Mouse (Mus musculus) heart, embryonic 10.5 days (tissue): ENCODE results near the gene H3f3a. TPM values are rescaled to one million over a fixed set of nuclear protein-coding genes. Genes with fewer than 3 reads are reported as not detected.
"Not testable (repeated sequence)": the region's sequence is repeated elsewhere in the genome, so short reads cannot be mapped to it uniquely, and the experiment has no call there.

Experiments used
- DNase-seq: peaks from one replicate; pipeline ENCODE4 v3.0.0-alpha.2; 2017; ENCODE audit warnings: low spot score
- H3K27ac ChIP-seq: fragments of 300-500 bp; sonication (generic); 2 replicates; pipeline ENCODE4 v1.5.1; 2016; ENCODE audit warnings: mild to moderate bottlenecking
- H3K27me3 ChIP-seq: fragments of 300-500 bp; sonication (generic); 2 replicates; pipeline ENCODE4 v1.6.1; 2016; ENCODE audit warnings: mild to moderate bottlenecking; ENCODE audit not compliant: poor library complexity, insufficient read depth, severe bottlenecking
- H3K36me3 ChIP-seq: fragments of 300-500 bp; sonication (generic); 2 replicates; pipeline ENCODE4 v1.6.1; 2016; ENCODE audit warnings: mild to moderate bottlenecking, moderate library complexity
- H3K4me1 ChIP-seq: fragments of 300-500 bp; sonication (generic); 2 replicates; pipeline ENCODE4 v1.6.1; 2016; ENCODE audit warnings: mild to moderate bottlenecking
- H3K4me3 ChIP-seq: fragments of 300-500 bp; sonication (generic); 2 replicates; pipeline ENCODE4 v1.5.1; 2016; ENCODE audit warnings: mild to moderate bottlenecking, moderate library complexity
- H3K9me3 ChIP-seq: fragments of 300-500 bp; sonication (generic); 2 replicates; pipeline ENCODE4 v1.6.1; 2016; ENCODE audit warnings: mild to moderate bottlenecking, moderate library complexity
- WGBS: fragments of 180-500 bp; shearing (Covaris S2); methylation state at CpG from one replicate; pipeline ENCODE4 v1.1.7; 2016; 5-methylcytosine and 5-hydroxymethylcytosine counted together
- polyA plus RNA-seq: library from polyadenylated mRNA; unstranded; fragments of >200 nt; fragmentation: Nextera tagmentation; extraction: Ambion mirVana; gene quantifications from 2 replicates; pipeline ENCODE4 v1.2.1, GENCODE M21; 2016

Gene H3f3a
- polyA plus RNA-seq, 1 experiment from 2014 or later = 1,842 TPM

GRCm38 (mm10) chr1:180836467-180836866 is 22.7 kb upstream of the H3f3a start:
- not testable (repeated sequence) for DNase-seq, H3K36me3 ChIP-seq, H3K27me3 ChIP-seq, H3K4me1 ChIP-seq, H3K4me3 ChIP-seq, H3K27ac ChIP-seq, H3K9me3 ChIP-seq
- WGBS = 96% methylated on average over 8 of the region's 8 CpGs

- no peak for DNase-seq
- peaks cover 9% of the 10 kb centered on the region for H3K4me1 ChIP-seq
- WGBS = 83% methylated on average over 10 of the region's 10 CpGs
- H3K4me3 ChIP-seq = no peak overlapping the region
- no peaks in the 10 kb centered on the region for H3K9me3 ChIP-seq
- H3K27ac ChIP-seq = no peak overlapping the region
- no peaks in the 10 kb centered on the region for H3K36me3 ChIP-seq
- H3K27me3 ChIP-seq = no peaks in the 10 kb centered on the region
Measured at GRCm38 (mm10) chr1:180835273-180836015, 21.7 kb upstream of the H3f3a start.

GRCm38 (mm10) chr1:180830588-180831346 is 17.0 kb upstream of the H3f3a start:
- Histone ChIP-seq H3K36me3 (no peaks in the 10 kb centered on the region), H3K4me3 (no peak overlapping the region; the same call in 1 of the 2 replicates), H3K27ac (peak overlapping the region; percentile 49; the same call in 1 of the 2 replicates), H3K9me3 (peaks cover 3% of the 10 kb centered on the region; the same call in 1 of the 2 replicates), H3K4me1 (peaks cover 19% of the 10 kb centered on the region), H3K27me3 (no peaks in the 10 kb centered on the region)
- 36% methylated on average over 14 of the region's 14 CpGs for WGBS
- no peak for DNase-seq

- H3K4me1 ChIP-seq = peaks cover 19% of the 10 kb centered on the region
- H3K27ac ChIP-seq = peak overlapping the region; percentile 49
- H3K4me3 ChIP-seq = no peak overlapping the region; the same call in 1 of the 2 replicates
- H3K9me3 ChIP-seq = peaks cover 3% of the 10 kb centered on the region; the same call in 1 of the 2 replicates
- H3K36me3 ChIP-seq = no peaks in the 10 kb centered on the region
- H3K27me3 ChIP-seq = no peaks in the 10 kb centered on the region
- 72% methylated on average over 11 of the region's 11 CpGs for WGBS
- DNase-seq = no peak
Measured at GRCm38 (mm10) chr1:180830175-180830574, 16.4 kb upstream of the H3f3a start.

GRCm38 (mm10) chr1:180829775-180830174 is 16.0 kb upstream of the H3f3a start:
- H3K4me3 ChIP-seq = no peak overlapping the region
- H3K27me3 ChIP-seq = no peaks in the 10 kb centered on the region
- peak; percentile 77 for DNase-seq
- peaks cover 3% of the 10 kb centered on the region; the same call in 1 of the 2 replicates for H3K9me3 ChIP-seq
- H3K4me1 ChIP-seq = peaks cover 22% of the 10 kb centered on the region
- 67% methylated on average over 11 of the region's 11 CpGs for WGBS
- H3K36me3 ChIP-seq = no peaks in the 10 kb centered on the region
- H3K27ac ChIP-seq = peak overlapping the region; percentile 49

GRCm38 (mm10) chr1:180826634-180827033 is 12.9 kb upstream of the H3f3a start:
- WGBS = 84% methylated on average over 4 of the region's 4 CpGs
- Histone ChIP-seq H3K36me3 (no peaks in the 10 kb centered on the region), H3K27me3 (no peaks in the 10 kb centered on the region), H3K27ac (no peak overlapping the region), H3K9me3 (peaks cover 3% of the 10 kb centered on the region; the same call in 1 of the 2 replicates), H3K4me1 (peaks cover 23% of the 10 kb centered on the region), H3K4me3 (no peak overlapping the region)
- no peak for DNase-seq

GRCm38 (mm10) chr1:180824721-180825120 is 11.0 kb upstream of the H3f3a start:
- no peak overlapping the region for H3K27ac ChIP-seq
- peaks cover 3% of the 10 kb centered on the region; the same call in 1 of the 2 replicates for H3K9me3 ChIP-seq
- H3K36me3 ChIP-seq = no peaks in the 10 kb centered on the region
- no peaks in the 10 kb centered on the region for H3K27me3 ChIP-seq
- no peak overlapping the region for H3K4me3 ChIP-seq
- WGBS = 85% methylated on average over 3 of the region's 3 CpGs
- H3K4me1 ChIP-seq = peaks cover 7% of the 10 kb centered on the region
- no peak for DNase-seq

GRCm38 (mm10) chr1:180823716-180824115 is 10.0 kb upstream of the H3f3a start:
- Histone ChIP-seq H3K27me3 (no peaks in the 10 kb centered on the region), H3K27ac (no peak overlapping the region), H3K4me1 (0 out of 2 replicates have a peak, but pooled peaks cover 4% of the 10 kb centered on the region), H3K4me3 (no peak overlapping the region), H3K9me3 (peaks cover 3% of the 10 kb centered on the region; the same call in 1 of the 2 replicates), H3K36me3 (no peaks in the 10 kb centered on the region)
- WGBS = 76% methylated on average over 3 of the region's 3 CpGs
- DNase-seq = no peak

GRCm38 (mm10) chr1:180822276-180822675 is 8.5 kb upstream of the H3f3a start:
- H3K27ac ChIP-seq = no peak overlapping the region
- H3K27me3 ChIP-seq = no peaks in the 10 kb centered on the region
- H3K4me3 ChIP-seq = no peak overlapping the region
- no peaks in the 10 kb centered on the region for H3K36me3 ChIP-seq
- DNase-seq = no peak
- peaks cover 14% of the 10 kb centered on the region for H3K4me1 ChIP-seq
- H3K9me3 ChIP-seq = peaks cover 3% of the 10 kb centered on the region; the same call in 1 of the 2 replicates
- WGBS = 89% methylated on average over 5 of the region's 5 CpGs

GRCm38 (mm10) chr1:180821101-180821500 is 7.4 kb upstream of the H3f3a start:
- 84% methylated on average over 6 of the region's 6 CpGs for WGBS
- Histone ChIP-seq H3K36me3 (0 out of 2 replicates have a peak, but pooled peaks cover 2% of the 10 kb centered on the region), H3K27ac (no peak overlapping the region), H3K9me3 (no peaks in the 10 kb centered on the region), H3K4me1 (peaks cover 14% of the 10 kb centered on the region), H3K27me3 (no peaks in the 10 kb centered on the region), H3K4me3 (no peak overlapping the region)
- DNase-seq = no peak

- 37% methylated on average over 2 of the region's 2 CpGs for WGBS
- peaks cover 25% of the 10 kb centered on the region for H3K4me1 ChIP-seq
- 0 out of 2 replicates have a peak, but pooled peaks cover 2% of the 10 kb centered on the region for H3K36me3 ChIP-seq
- H3K27me3 ChIP-seq = no peaks in the 10 kb centered on the region
- no peaks in the 10 kb centered on the region for H3K9me3 ChIP-seq
- peak; percentile 79 for DNase-seq
- peak overlapping the region; percentile 37 for H3K27ac ChIP-seq
- no peak overlapping the region for H3K4me3 ChIP-seq
Measured at GRCm38 (mm10) chr1:180818000-180818399, 4.3 kb upstream of the H3f3a start.

- no peak for DNase-seq
Measured at GRCm38 (mm10) chr1:180815371-180816024, 1.8 kb upstream of the H3f3a start.

More at GRCm38 (mm10) chr1:180815371-180816024, 1.8 kb upstream of the H3f3a start:
- H3K27me3 ChIP-seq = no peaks in the 10 kb centered on the region
- peaks cover 27% of the 10 kb centered on the region for H3K4me1 ChIP-seq
- 66% methylated on average over 12 of the region's 12 CpGs for whole genome bisulfite sequencing
- no peak overlapping the region for H3K4me3 ChIP-seq
- peaks cover 5% of the 10 kb centered on the region for H3K36me3 ChIP-seq
- 0 out of 2 replicates have a peak overlapping the region, but pooled peaks have one; percentile 4 for H3K27ac ChIP-seq
- no peaks in the 10 kb centered on the region for H3K9me3 ChIP-seq
